Mouse (Mus musculus): ENCODE results near the gene Col5a1. TPM values are rescaled to one million over a fixed set of nuclear protein-coding genes. Genes with fewer than 3 reads are reported as not detected.

Col5a1 gene
- 7.5 TPM for polyA plus RNA-seq (2014; fragmentation: Illumina TruSeq; extraction: RNeasy Lipid Tissue Mini Kit (QIAGEN cat#74804); ENCODE audit: low read depth, low replicate concordance)

GRCm38 (mm10) chr2:27886148-27886551 is at the start of gene Col5a1:
Gene Col5a1 (plus strand): TSS chr2:27886425.

GRCm38 (mm10) chr2:28084768-28085167 is 198.5 kb downstream of the Col5a1 start, which contains the start of gene Fcnb:
Gene Fcnb (minus strand): TSS chr2:28084885.

Other genes with a start within 250 kb of the Col5a1 start
- 6.9 TPM for gene Rxra, start 210.0 kb upstream of the Col5a1 start, polyA plus RNA-seq (2014; fragmentation: Illumina TruSeq; extraction: RNeasy Lipid Tissue Mini Kit (QIAGEN cat#74804); ENCODE audit: low read depth, low replicate concordance)
- not detected for gene Fcnb, start 198.5 kb downstream of the Col5a1 start, polyA plus RNA-seq (2014; fragmentation: Illumina TruSeq; extraction: RNeasy Lipid Tissue Mini Kit (QIAGEN cat#74804); ENCODE audit: low read depth, low replicate concordance)

Data from adrenal gland, adult 10 weeks (tissue).